Mouse (Mus musculus): ENCODE data around the gene Krt33b.

GRCm38 (mm10) chr11:100055686-100056655 lies 26.3 kb upstream of the Krt33b start:
- no peak for TF ChIP-seq CTCF (IDR thresholded peaks at IDR 0.05; ENCODE audit: low read depth, low read length)
- TF ChIP-seq POLR2A (IDR thresholded peaks at IDR 0.05; ENCODE audit: extremely low read depth, insufficient read depth, low read length), result no peak

Data from liver, adult 2 months (tissue).